Mouse (Mus musculus): ENCODE results near the gene Cacnb2. TPM values are rescaled to one million over a fixed set of nuclear protein-coding genes. Genes with fewer than 3 reads are reported as not detected.

Gene Cacnb2
- polyA plus RNA-seq, 1 experiment from 2014 or later: 1.2 TPM

DNA sequence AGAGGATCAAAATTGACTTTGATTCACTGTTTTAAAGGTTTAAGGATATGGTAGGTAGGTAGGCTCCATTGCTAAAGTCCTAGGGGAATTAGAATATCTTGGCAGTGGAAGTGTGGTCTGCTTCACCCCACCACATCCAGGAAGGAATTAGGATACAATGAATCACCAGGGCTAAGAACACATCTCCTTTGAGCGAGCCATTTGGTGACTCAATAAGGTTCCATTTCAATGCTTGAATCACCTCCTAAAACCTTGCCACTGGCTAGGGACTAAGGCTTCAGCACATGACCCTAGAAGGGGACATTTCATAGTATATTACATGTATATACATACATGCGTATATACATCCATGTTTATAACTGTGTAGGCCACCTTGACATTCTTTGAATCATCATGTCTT is 30.3 kb downstream of the Cacnb2 start:
- H3K36me3 ChIP-seq (ENCODE audit: control insufficient read depth, insufficient read depth, low read length): no peaks in the 10 kb centered on the region
- no peaks in the 10 kb centered on the region for H3K9me3 ChIP-seq (ENCODE audit: control insufficient read depth, low read length)
- ATAC-seq (ENCODE audit: low read depth) (no peak), DNase-seq (ENCODE audit: low spot score) (no peak)
- H3K4me3 ChIP-seq (ENCODE audit: low read depth, low read length): no peak overlapping the region
- no peak overlapping the region for H3K9ac ChIP-seq (ENCODE audit: low read depth, low read length)
- 92% methylated on average over 2 of the region's 2 CpGs for WGBS
- no peaks in the 10 kb centered on the region for H3K4me1 ChIP-seq (ENCODE audit: control insufficient read depth, insufficient read depth, low read length)
- no peak overlapping the region for H3K4me2 ChIP-seq (ENCODE audit: low read depth, low read length)
- no peaks in the 10 kb centered on the region for H3K27me3 ChIP-seq (replicated peaks; ENCODE audit: control insufficient read depth, insufficient read depth, low read length)
- no peak overlapping the region for H3K27ac ChIP-seq (replicated peaks; ENCODE audit: low read depth, low read length)

DNA sequence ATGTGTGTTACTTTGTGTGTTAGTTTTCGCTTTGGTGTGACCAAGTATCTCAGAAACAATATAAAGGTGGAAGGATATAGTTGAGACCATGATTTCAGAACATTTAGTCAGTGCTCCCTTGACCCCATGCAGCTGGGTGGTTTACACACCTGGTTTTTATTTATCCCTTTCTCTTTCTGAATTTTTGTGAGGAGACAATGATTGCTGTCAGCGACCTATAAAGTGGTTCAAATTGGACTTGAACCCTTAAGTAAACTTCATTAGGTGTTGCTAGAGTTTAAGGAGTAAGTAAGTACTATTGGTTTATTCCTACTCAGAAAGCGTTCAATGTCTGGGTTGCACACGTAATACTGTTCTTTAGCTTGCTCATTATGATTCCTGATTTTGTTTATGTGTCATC is 36.4 kb downstream of the Cacnb2 start:
- H3K27ac ChIP-seq (replicated peaks; ENCODE audit: low read depth, low read length): no peak overlapping the region
- H3K4me2 ChIP-seq (ENCODE audit: low read depth, low read length): no peak overlapping the region
- H3K36me3 ChIP-seq (ENCODE audit: control insufficient read depth, insufficient read depth, low read length): no peaks in the 10 kb centered on the region
- H3K4me3 ChIP-seq (ENCODE audit: low read depth, low read length): no peak overlapping the region
- DNase-seq (ENCODE audit: low spot score) (no peak), ATAC-seq (ENCODE audit: low read depth) (no peak)
- H3K9me3 ChIP-seq (ENCODE audit: control insufficient read depth, low read length): no peaks in the 10 kb centered on the region
- WGBS: 67% methylated on average over 4 of the region's 4 CpGs
- H3K4me1 ChIP-seq (ENCODE audit: control insufficient read depth, insufficient read depth, low read length): no peaks in the 10 kb centered on the region
- H3K27me3 ChIP-seq (replicated peaks; ENCODE audit: control insufficient read depth, insufficient read depth, low read length): no peaks in the 10 kb centered on the region
- no peak overlapping the region for H3K9ac ChIP-seq (ENCODE audit: low read depth, low read length)

DNA sequence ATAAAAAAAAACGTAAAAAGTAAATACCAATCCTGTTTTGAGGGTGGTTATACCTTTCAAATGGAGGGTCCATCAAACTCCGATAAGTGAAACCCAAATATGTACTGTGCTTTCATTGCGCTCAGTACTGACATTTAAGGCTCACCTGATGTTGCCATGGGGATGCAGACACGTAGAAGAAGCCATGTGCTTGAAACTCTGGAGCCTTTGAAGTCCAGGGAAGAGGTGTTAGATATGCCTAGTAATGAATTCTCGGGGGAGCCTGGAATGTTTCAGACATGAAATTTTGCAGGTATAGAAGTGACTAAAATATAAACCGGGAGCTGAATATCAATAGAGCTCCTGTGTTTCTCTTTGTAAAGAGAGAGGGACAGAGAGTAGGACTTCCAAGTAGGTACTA is 37.0 kb downstream of the Cacnb2 start:
- Histone ChIP-seq H3K27ac (replicated peaks; ENCODE audit: low read depth, low read length) (no peak overlapping the region), H3K9me3 (ENCODE audit: control insufficient read depth, low read length) (no peaks in the 10 kb centered on the region), H3K9ac (ENCODE audit: low read depth, low read length) (no peak overlapping the region), H3K4me3 (ENCODE audit: low read depth, low read length) (no peak overlapping the region), H3K4me2 (ENCODE audit: low read depth, low read length) (no peak overlapping the region), H3K27me3 (replicated peaks; ENCODE audit: control insufficient read depth, insufficient read depth, low read length) (no peaks in the 10 kb centered on the region), H3K36me3 (ENCODE audit: control insufficient read depth, insufficient read depth, low read length) (no peaks in the 10 kb centered on the region), H3K4me1 (ENCODE audit: control insufficient read depth, insufficient read depth, low read length) (no peaks in the 10 kb centered on the region)
- DNase-seq (ENCODE audit: low spot score): no peak
- no peak for ATAC-seq (ENCODE audit: low read depth)
- 83% methylated on average over 6 of the region's 6 CpGs for WGBS

DNA sequence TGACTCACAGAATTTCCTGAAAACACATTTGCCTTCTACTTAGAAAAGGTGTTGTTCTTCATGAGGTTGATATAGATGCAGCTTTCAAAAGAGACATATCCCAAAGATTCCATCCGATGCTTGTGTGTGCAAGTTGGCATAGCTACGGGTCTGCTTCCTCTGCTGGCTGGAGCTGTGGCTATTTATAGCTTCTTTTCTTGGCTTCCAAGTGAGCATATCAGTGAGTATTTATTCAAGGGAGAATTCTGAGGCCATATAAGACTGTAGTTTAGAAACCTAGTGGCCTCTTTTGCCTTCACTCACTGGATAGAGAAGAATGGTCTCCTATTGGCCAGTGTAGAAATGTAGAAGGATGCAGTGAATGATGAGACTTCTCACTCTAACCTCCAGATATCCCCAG is 38.2 kb downstream of the Cacnb2 start:
- WGBS: 38% methylated on average over 2 of the region's 2 CpGs
- no peaks in the 10 kb centered on the region for H3K9me3 ChIP-seq (ENCODE audit: control insufficient read depth, low read length)
- no peak overlapping the region for H3K4me2 ChIP-seq (ENCODE audit: low read depth, low read length)
- H3K27ac ChIP-seq (replicated peaks; ENCODE audit: low read depth, low read length): no peak overlapping the region
- no peaks in the 10 kb centered on the region for H3K4me1 ChIP-seq (ENCODE audit: control insufficient read depth, insufficient read depth, low read length)
- no peak for ATAC-seq (ENCODE audit: low read depth)
- no peaks in the 10 kb centered on the region for H3K36me3 ChIP-seq (ENCODE audit: control insufficient read depth, insufficient read depth, low read length)
- H3K27me3 ChIP-seq (replicated peaks; ENCODE audit: control insufficient read depth, insufficient read depth, low read length): no peaks in the 10 kb centered on the region
- peak; percentile 29 for DNase-seq (ENCODE audit: low spot score)
- H3K9ac ChIP-seq (ENCODE audit: low read depth, low read length): no peak overlapping the region
- H3K4me3 ChIP-seq (ENCODE audit: low read depth, low read length): no peak overlapping the region

DNA sequence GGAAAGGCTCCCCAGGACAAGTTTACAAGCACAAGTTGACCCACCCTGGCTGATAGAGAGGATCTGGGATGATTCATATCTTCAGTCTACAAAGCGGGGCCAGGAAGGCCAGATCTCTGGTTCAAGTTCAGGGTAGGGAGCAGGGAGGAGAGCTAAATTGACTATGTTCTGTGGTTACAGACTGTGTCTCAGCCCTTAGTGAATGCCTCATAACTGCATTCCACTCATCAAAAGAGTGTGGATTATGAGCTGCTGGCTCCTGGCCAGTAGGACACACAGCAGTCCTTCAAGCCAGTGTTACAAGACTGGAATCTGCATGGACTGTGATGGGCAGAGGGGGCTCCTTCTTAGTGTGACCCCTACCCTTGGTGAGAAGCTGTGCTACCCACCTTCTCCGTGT is 48.4 kb downstream of the Cacnb2 start:
- Histone ChIP-seq H3K36me3 (ENCODE audit: control insufficient read depth, insufficient read depth, low read length) (no peaks in the 10 kb centered on the region), H3K4me2 (ENCODE audit: low read depth, low read length) (no peak overlapping the region), H3K27ac (replicated peaks; ENCODE audit: low read depth, low read length) (no peak overlapping the region), H3K4me1 (ENCODE audit: control insufficient read depth, insufficient read depth, low read length) (peaks cover 3% of the 10 kb centered on the region; the same call in 1 of the 2 replicates), H3K4me3 (ENCODE audit: low read depth, low read length) (no peak overlapping the region), H3K27me3 (replicated peaks; ENCODE audit: control insufficient read depth, insufficient read depth, low read length) (no peaks in the 10 kb centered on the region), H3K9ac (ENCODE audit: low read depth, low read length) (no peak overlapping the region), H3K9me3 (ENCODE audit: control insufficient read depth, low read length) (no peaks in the 10 kb centered on the region)
- WGBS: 61% methylated on average over 2 of the region's 2 CpGs
- DNase-seq (ENCODE audit: low spot score) (peak; percentile 20), ATAC-seq (ENCODE audit: low read depth) (peak; percentile 70)

DNA sequence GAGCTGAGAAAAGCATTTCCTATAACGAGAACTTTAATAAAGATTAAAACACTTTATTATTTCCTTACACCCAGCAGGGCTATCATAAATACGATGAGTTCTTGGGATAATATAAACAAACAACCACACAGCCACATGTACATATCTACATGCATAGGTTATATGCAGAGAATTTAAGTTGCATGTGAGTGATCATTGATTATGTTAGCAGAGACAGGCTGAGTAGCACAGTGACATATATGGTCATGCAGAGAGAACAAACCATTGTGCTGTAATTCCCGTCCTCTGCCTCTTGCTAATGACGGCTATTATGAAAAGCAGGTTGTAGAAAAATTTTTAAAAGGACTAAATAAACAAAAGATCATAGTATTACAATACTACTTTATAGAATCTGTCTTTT is 53.8 kb downstream of the Cacnb2 start:
- Histone ChIP-seq H3K9ac (ENCODE audit: low read depth, low read length) (no peak overlapping the region), H3K27me3 (replicated peaks; ENCODE audit: control insufficient read depth, insufficient read depth, low read length) (no peaks in the 10 kb centered on the region), H3K27ac (replicated peaks; ENCODE audit: low read depth, low read length) (no peak overlapping the region), H3K9me3 (ENCODE audit: control insufficient read depth, low read length) (no peaks in the 10 kb centered on the region), H3K4me3 (ENCODE audit: low read depth, low read length) (no peak overlapping the region), H3K4me1 (ENCODE audit: control insufficient read depth, insufficient read depth, low read length) (peaks cover 3% of the 10 kb centered on the region; the same call in 1 of the 2 replicates), H3K36me3 (ENCODE audit: control insufficient read depth, insufficient read depth, low read length) (no peaks in the 10 kb centered on the region), H3K4me2 (ENCODE audit: low read depth, low read length) (no peak overlapping the region)
- WGBS: 57% methylated on average over 4 of the region's 4 CpGs
- DNase-seq (ENCODE audit: low spot score): no peak
- ATAC-seq (ENCODE audit: low read depth): no peak

DNA sequence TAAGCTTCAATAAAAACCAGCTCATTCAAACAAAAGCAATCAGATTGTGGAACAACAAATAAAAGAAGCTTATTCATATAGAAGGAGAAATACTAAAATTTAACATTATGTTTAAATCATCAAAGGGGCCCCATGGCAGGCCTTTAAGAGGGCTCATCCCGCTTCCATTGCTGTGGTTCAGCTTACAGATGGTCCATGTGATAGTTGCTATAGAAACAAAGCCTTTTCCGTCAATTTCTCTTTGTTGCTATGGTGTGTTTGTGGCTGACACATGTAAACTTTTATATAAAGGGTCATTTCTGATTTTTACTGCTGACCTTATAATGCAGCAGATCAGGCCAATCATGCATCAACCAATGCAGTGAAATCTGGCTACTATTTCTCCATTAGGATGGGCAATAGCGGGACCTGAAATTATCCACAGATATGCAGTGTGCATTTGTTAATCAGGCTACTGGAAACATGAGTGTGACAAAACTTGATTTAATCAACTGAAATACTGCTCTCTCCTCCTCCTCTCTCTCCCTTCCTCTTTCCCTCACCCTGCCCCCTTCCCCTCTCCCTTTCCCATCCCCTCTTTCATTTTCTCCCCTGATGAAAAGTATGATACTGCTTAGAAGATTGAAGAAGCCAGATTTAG is 54.4 kb downstream of the Cacnb2 start:
- no peak overlapping the region for H3K4me2 ChIP-seq (ENCODE audit: low read depth, low read length)
- WGBS: 46% methylated on average over 3 of the region's 3 CpGs
- no peak for DNase-seq (ENCODE audit: low spot score)

DNA sequence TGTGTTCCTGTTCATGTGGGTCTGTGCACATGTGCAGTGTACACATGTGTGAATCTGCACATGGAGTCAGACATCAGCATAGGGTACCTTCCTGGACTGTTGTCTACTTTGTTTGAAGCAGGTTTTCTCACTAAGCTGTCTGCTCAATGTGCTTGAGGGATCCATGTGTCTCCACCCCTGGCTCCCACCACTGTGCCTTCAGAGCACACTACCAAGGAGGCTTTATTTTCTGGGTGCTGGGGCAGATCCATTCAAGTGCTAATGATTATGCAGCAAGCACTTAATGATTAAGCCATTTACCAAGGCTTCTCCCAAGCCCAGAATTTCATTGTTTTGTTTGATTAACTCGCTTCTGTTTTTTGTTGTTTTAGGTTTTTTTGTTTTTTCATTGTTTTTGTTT is 62.3 kb downstream of the Cacnb2 start:
- ATAC-seq (ENCODE audit: low read depth) (no peak), DNase-seq (ENCODE audit: low spot score) (no peak)
- WGBS: 41% methylated on average over 1 of the region's 1 CpGs
- H3K4me3 ChIP-seq (ENCODE audit: low read depth, low read length): no peak overlapping the region
- H3K9me3 ChIP-seq (ENCODE audit: control insufficient read depth, low read length): no peaks in the 10 kb centered on the region
- no peaks in the 10 kb centered on the region for H3K36me3 ChIP-seq (ENCODE audit: control insufficient read depth, insufficient read depth, low read length)
- H3K27me3 ChIP-seq (replicated peaks; ENCODE audit: control insufficient read depth, insufficient read depth, low read length): no peaks in the 10 kb centered on the region
- H3K9ac ChIP-seq (ENCODE audit: low read depth, low read length): no peak overlapping the region
- H3K4me1 ChIP-seq (ENCODE audit: control insufficient read depth, insufficient read depth, low read length): no peaks in the 10 kb centered on the region
- no peak overlapping the region for H3K27ac ChIP-seq (replicated peaks; ENCODE audit: low read depth, low read length)
- no peak overlapping the region for H3K4me2 ChIP-seq (ENCODE audit: low read depth, low read length)

More for the DNA sequence above, 54.4 kb downstream of the Cacnb2 start:
- Histone ChIP-seq H3K4me1 (ENCODE audit: control insufficient read depth, insufficient read depth, low read length) (peaks cover 3% of the 10 kb centered on the region; the same call in 1 of the 2 replicates), H3K4me3 (ENCODE audit: low read depth, low read length) (no peak overlapping the region), H3K9me3 (ENCODE audit: control insufficient read depth, low read length) (no peaks in the 10 kb centered on the region), H3K27ac (replicated peaks; ENCODE audit: low read depth, low read length) (no peak overlapping the region), H3K9ac (ENCODE audit: low read depth, low read length) (no peak overlapping the region), H3K36me3 (ENCODE audit: control insufficient read depth, insufficient read depth, low read length) (no peaks in the 10 kb centered on the region), H3K27me3 (replicated peaks; ENCODE audit: control insufficient read depth, insufficient read depth, low read length) (no peaks in the 10 kb centered on the region)
- no peak for ATAC-seq (ENCODE audit: low read depth)

DNA sequence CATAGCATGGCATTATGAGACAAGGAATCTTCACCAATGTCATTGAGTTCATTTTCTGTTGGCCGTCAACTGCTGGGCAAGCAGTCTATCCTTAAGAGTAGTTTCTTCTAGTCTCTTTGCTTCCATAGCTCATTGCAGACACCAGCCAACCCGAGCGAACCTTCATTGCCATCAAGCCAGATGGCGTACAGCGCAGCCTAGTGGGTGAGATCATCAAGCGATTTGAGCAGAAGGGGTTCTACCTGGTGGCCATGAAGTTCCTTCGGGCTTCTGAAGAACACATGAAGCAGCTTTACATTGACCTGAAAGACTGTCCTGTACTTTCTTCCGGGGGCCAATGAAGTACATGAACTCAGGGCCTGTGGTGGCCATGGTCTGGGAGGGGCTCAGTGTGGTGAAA is 69.2 kb downstream of the Cacnb2 start:
- Histone ChIP-seq H3K4me2 (ENCODE audit: low read depth, low read length) (no peak overlapping the region), H3K4me1 (ENCODE audit: control insufficient read depth, insufficient read depth, low read length) (no peaks in the 10 kb centered on the region), H3K27ac (replicated peaks; ENCODE audit: low read depth, low read length) (no peak overlapping the region), H3K27me3 (replicated peaks; ENCODE audit: control insufficient read depth, insufficient read depth, low read length) (no peaks in the 10 kb centered on the region), H3K9ac (ENCODE audit: low read depth, low read length) (no peak overlapping the region), H3K9me3 (ENCODE audit: control insufficient read depth, low read length) (no peaks in the 10 kb centered on the region), H3K36me3 (ENCODE audit: control insufficient read depth, insufficient read depth, low read length) (no peaks in the 10 kb centered on the region), H3K4me3 (ENCODE audit: low read depth, low read length) (no peak overlapping the region)
- DNase-seq (ENCODE audit: low spot score): no peak
- WGBS: 94% methylated on average over 8 of the region's 8 CpGs
- ATAC-seq (ENCODE audit: low read depth): no peak

All from embryonic facial prominence, embryonic 14.5 days (tissue).